Mouse (Mus musculus) MN1 (cell line): ENCODE results near the gene Fscb.

Experiments used
- DNase-seq: peaks from one replicate; pipeline ENCODE4 v3.0.0-alpha.2; 2016; ENCODE audit warnings: low spot score

The Fscb gene

GRCm38 (mm10) chr12:64474590-64474989, at the start of gene Fscb:
Gene Fscb, minus strand, starts transcription at chr12:64474690.
- DNase-seq: no peak

DNA sequence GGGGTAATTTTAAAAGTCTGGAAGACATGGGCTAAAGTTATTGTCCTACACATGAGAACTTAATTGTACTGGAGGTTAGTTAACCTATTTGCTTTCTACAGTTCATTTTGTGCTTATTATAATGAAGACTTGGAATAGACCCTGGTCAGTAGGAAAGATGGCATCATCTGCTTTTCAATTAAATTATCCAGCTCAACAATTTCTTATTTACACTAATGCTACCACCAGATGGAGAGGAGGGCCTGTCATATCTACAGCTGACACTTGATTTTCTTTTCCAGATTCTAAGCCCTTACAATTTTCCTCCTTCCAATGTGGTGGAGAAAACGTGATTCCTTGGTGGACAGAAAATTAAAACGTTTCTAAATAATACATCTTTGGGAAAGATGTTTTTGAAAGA, 42.3 kb upstream of the Fscb start:
- DNase-seq: no peak

DNA sequence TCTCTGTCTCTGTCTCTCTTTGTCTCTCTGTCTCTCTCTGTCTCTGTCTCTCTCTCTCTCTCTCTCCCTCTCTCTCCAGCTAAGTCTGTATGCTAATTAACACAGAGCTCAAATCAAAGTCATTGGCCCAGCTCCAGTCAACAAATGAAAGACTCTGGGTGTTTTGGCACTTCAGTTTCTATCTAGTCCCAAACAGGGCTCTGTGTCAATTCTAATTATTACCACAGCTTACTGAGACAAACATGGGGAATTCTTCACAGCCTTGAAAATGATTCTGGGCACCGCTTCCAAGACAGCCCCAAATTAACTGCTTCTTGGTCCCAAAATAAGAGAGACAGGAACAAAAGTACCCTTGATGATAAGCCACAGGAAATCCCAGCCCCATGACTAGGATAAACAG, 38.9 kb upstream of the Fscb start:
- no peak for DNase-seq

- no peak for DNase-seq
These were observed 23.2 kb upstream of the Fscb start for GRCm38 (mm10) chr12:64497706-64498105.

DNA sequence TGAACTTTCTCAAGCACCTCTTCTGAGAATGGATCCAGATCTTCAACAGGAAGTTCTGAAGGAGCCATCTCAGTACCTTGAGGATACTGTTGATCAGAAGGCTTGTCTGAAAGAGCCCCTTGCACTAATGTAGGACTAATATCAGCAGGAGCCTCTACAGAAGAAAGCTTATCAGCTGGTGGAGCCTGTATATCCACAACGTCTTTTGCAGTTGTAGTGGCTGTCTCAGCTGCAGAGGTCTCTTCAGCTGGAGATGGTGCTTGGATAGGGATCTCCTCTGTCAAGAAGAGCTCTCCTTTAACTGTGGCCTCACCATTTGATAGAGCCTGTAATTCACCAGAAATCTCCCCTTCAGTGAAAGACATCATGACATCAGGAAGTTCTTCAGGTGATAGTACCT, 875 bp downstream of the Fscb start:
- DNase-seq: no peak

DNA sequence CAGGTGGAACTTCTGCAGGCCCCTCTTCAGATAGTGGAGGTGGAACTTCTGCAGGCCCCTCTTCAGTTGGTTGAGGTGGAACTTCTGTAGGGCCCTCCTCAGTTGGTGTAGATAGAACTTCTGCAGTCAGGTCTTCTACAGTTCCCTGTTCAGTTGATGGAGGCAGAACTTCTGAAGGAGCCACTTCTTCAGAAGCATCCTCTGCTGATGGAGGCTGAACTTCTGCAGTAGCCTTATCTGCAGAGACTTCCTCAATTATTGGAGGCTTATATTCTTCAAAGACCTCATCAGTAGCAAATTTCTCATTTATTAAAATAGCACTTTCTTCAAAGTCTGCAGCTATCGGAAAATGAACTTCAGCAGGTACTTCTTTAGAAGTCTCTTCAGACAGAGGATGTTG, 1.4 kb downstream of the Fscb start:
- DNase-seq: no peak

DNA sequence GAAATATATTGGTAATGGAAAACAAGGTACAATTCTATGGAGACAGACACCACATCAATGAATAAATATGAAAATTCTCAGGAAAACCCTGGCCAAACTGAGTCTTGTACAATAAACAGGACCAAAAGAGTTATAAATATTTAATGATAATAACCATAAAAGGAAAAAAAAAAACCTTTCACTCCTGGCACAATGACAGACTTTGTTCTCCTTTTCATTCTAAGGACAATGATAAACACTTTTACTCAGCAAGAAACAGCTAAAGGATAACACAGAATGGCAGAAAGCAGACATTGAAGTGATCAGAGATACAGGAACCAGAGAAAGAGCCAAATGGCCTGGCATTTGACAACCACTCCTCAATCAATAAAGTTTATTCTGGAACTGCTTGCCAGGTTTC, 19.3 kb downstream of the Fscb start:
- DNase-seq: no peak

GRCm38 (mm10) chr12:64449911-64450310, 24.6 kb downstream of the Fscb start:
- no peak for DNase-seq

DNA sequence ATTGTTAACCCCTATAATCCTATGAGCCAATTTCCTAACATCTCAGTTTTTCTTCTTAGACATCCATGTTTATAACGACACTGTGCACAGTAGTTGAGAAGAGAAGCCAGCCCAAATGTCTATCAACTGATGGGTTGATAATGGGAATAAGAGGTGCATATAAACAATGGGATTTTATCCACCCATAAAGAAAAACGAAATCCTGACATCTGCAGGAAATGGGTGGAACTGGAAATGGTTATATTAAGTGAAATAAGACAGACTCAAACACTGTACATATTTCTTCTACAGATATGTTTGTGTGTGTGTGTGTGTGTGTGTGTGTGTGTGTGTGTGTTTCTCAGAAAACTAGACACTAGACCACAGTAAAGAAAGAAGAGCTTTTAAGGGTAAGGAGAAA, 37.8 kb downstream of the Fscb start:
- DNase-seq: no peak
